Mouse (Mus musculus) MEL (cell line): ENCODE measurements around the gene Cfap43. TPM values are rescaled to one million over a fixed set of nuclear protein-coding genes. Genes with fewer than 3 reads are reported as not detected.

Source experiments
- DNase-seq: peaks from one replicate; pipeline ENCODE4 v3.0.0; 2011; ENCODE audit warnings: low read depth, low spot score
- H3K27ac ChIP-seq: 2 replicates; pipeline ENCODE4 v1.5.1; 2012; ENCODE audit warnings: low read depth, mild to moderate bottlenecking, control low read depth, low read length, moderate library complexity; ENCODE audit not compliant: control insufficient read depth
- H3K27me3 ChIP-seq, 2 experiments: fragments of 150-350 bp in 1 of 2; sonication (generic) in 1 of 2; 2 replicates each; pipeline ENCODE4 v1.6.1; 2012; ENCODE audit warnings: low read length in 2 of 2, mild to moderate bottlenecking in 2 of 2, improper control_type of control experiment in 1 of 2, moderate library complexity in 1 of 2; ENCODE audit not compliant: insufficient read depth in 2 of 2, control insufficient read depth in 1 of 2
- H3K36me3 ChIP-seq, 2 experiments: 2 replicates each; pipeline ENCODE4 v1.6.1; 2012 to 2014; ENCODE audit warnings: low read length in 2 of 2, improper control_type of control experiment in 1 of 2, inconsistent platforms in 1 of 2, mild to moderate bottlenecking in 1 of 2; ENCODE audit not compliant: insufficient read depth in 2 of 2, control insufficient read depth in 1 of 2
- H3K4me1 ChIP-seq, 2 experiments: fragments of 150-350 bp in 1 of 2; sonication (generic) in 1 of 2; 2 replicates each; pipeline ENCODE4 v1.6.1; 2012; ENCODE audit warnings: low read length in 2 of 2, improper control_type of control experiment in 1 of 2, mild to moderate bottlenecking in 1 of 2; ENCODE audit not compliant: insufficient read depth in 2 of 2, control insufficient read depth in 1 of 2
- H3K4me3 ChIP-seq, 2 experiments: fragments of 150-350 bp in 1 of 2; sonication (generic) in 1 of 2; 2 replicates each; pipeline ENCODE4 v1.5.1; 2012; ENCODE audit warnings: low read depth in 2 of 2, low read length in 2 of 2, mild to moderate bottlenecking in 2 of 2, moderate library complexity in 2 of 2, control low read depth in 1 of 2, improper control_type of control experiment in 1 of 2; ENCODE audit not compliant: control insufficient read depth in 1 of 2, insufficient read depth in 1 of 2
- H3K79me2 ChIP-seq: 2 replicates; pipeline ENCODE4 v1.6.1; 2012; ENCODE audit warnings: mild to moderate bottlenecking, low read length, moderate library complexity; ENCODE audit not compliant: control insufficient read depth, poor library complexity, insufficient read depth
- H3K9ac ChIP-seq: 2 replicates; pipeline ENCODE4 v1.6.1; 2012; ENCODE audit warnings: low read depth, mild to moderate bottlenecking, control low read depth, low read length, moderate library complexity; ENCODE audit not compliant: control insufficient read depth, poor library complexity, severe bottlenecking
- H3K9me3 ChIP-seq: fragments of 150-350 bp; sonication (generic); replicated peaks from 2 replicates; pipeline ENCODE4 v1.6.1; 2012; ENCODE audit warnings: mild to moderate bottlenecking, low read length, improper control_type of control experiment, moderate library complexity; ENCODE audit not compliant: insufficient read depth
- CHD2 ChIP-seq: IDR thresholded peaks from 2 replicates; pipeline ENCODE4 v1.6.1; 2011; ENCODE audit warnings: low read length, improper control_type of control experiment
- HCFC1 ChIP-seq: IDR thresholded peaks from 2 replicates; pipeline ENCODE4 v1.6.1; 2012; ENCODE audit warnings: low read depth, mild to moderate bottlenecking, inconsistent platforms, low read length, improper control_type of control experiment, moderate library complexity
- JUND ChIP-seq: IDR thresholded peaks from 2 replicates; pipeline ENCODE4 v1.6.1; 2011; ENCODE audit warnings: low read depth, mild to moderate bottlenecking, improper control_type of control experiment, low read length
- KAT2A ChIP-seq: conservative IDR thresholded peaks from 2 replicates; pipeline ENCODE4 v1.6.1; 2012; ENCODE audit warnings: low read depth, low read length, improper control_type of control experiment, inconsistent platforms
- MAFK ChIP-seq: IDR thresholded peaks from 2 replicates; pipeline ENCODE4 v1.6.1; 2011; ENCODE audit warnings: low read depth, mild to moderate bottlenecking, low read length, improper control_type of control experiment, borderline replicate concordance
- MEF2A ChIP-seq: IDR thresholded peaks from 2 replicates; pipeline ENCODE4 v1.6.1; 2014; ENCODE audit warnings: low read depth, mild to moderate bottlenecking, inconsistent platforms, low read length, improper control_type of control experiment; ENCODE audit not compliant: poor library complexity, insufficient replicate concordance, severe bottlenecking; ENCODE audit errors: extremely low read depth
- MYB ChIP-seq: IDR thresholded peaks from 2 replicates; pipeline ENCODE4 v1.6.1; 2011; ENCODE audit warnings: mild to moderate bottlenecking, low read depth, low read length, improper control_type of control experiment
- NRF1 ChIP-seq: IDR thresholded peaks from 2 replicates; pipeline ENCODE4 v1.6.1; 2014; ENCODE audit warnings: low read depth, mild to moderate bottlenecking, inconsistent platforms, low read length, improper control_type of control experiment, moderate library complexity; ENCODE audit not compliant: poor library complexity, insufficient read depth, severe bottlenecking
- POLR2A ChIP-seq, 2 experiments: IDR thresholded peaks; 2 replicates each; pipeline ENCODE4 v1.6.1; 2011 to 2012; ENCODE audit warnings: low read length in 2 of 2, mild to moderate bottlenecking in 2 of 2, control low read depth in 1 of 2, improper control_type of control experiment in 1 of 2, low read depth in 1 of 2, moderate library complexity in 1 of 2; ENCODE audit not compliant: control insufficient read depth in 1 of 2, insufficient read depth in 1 of 2, poor library complexity in 1 of 2
- POLR2AphosphoS2 ChIP-seq: IDR thresholded peaks from 2 replicates; pipeline ENCODE4 v1.6.1; 2011; ENCODE audit warnings: low read length, improper control_type of control experiment
- POLR2AphosphoS5 ChIP-seq: IDR thresholded peaks from 2 replicates; pipeline ENCODE4 v1.6.1; 2012; ENCODE audit warnings: low read depth, borderline replicate concordance, mild to moderate bottlenecking, inconsistent platforms, low read length, moderate library complexity, mixed read lengths
- RAD21 ChIP-seq: IDR thresholded peaks from 2 replicates; pipeline ENCODE4 v1.6.1; 2011; ENCODE audit warnings: mild to moderate bottlenecking, low read depth, low read length, improper control_type of control experiment
- RCOR1 ChIP-seq: IDR thresholded peaks from 2 replicates; pipeline ENCODE4 v1.6.1; 2012; ENCODE audit warnings: low read depth, mild to moderate bottlenecking, inconsistent platforms, low read length, improper control_type of control experiment
- SIN3A ChIP-seq: IDR thresholded peaks from 2 replicates; pipeline ENCODE4 v1.6.1; 2012; ENCODE audit warnings: low read length, improper control_type of control experiment, inconsistent platforms
- TAL1 ChIP-seq: IDR thresholded peaks from 2 replicates; pipeline ENCODE4 v1.6.1; 2012; ENCODE audit warnings: mild to moderate bottlenecking, inconsistent platforms, low read length, moderate library complexity, mixed read lengths
- TCF12 ChIP-seq: IDR thresholded peaks from 2 replicates; pipeline ENCODE4 v1.6.1; 2014; ENCODE audit warnings: low read depth, mild to moderate bottlenecking, inconsistent platforms, low read length, improper control_type of control experiment, moderate library complexity
- USF1 ChIP-seq: IDR thresholded peaks from 2 replicates; pipeline ENCODE4 v1.6.1; 2014; ENCODE audit warnings: low read depth, mild to moderate bottlenecking, inconsistent platforms, low read length, improper control_type of control experiment, moderate library complexity
- USF2 ChIP-seq, 2 experiments: IDR thresholded peaks; 2 replicates each; pipeline ENCODE4 v1.6.1; 2011 to 2012; ENCODE audit warnings: improper control_type of control experiment in 2 of 2, low read length in 2 of 2, borderline replicate concordance in 1 of 2, inconsistent platforms in 1 of 2, low read depth in 1 of 2, mild to moderate bottlenecking in 1 of 2; ENCODE audit not compliant: insufficient read depth in 1 of 2
- ZMIZ1 ChIP-seq: IDR thresholded peaks from 2 replicates; pipeline ENCODE4 v1.6.1; 2012; ENCODE audit warnings: low read depth, mild to moderate bottlenecking, inconsistent platforms, low read length, improper control_type of control experiment, moderate library complexity
- ZNF384 ChIP-seq: IDR thresholded peaks from 2 replicates; pipeline ENCODE4 v1.6.1; 2012; ENCODE audit warnings: low read depth, mild to moderate bottlenecking, inconsistent platforms, low read length, improper control_type of control experiment
- polyA plus RNA-seq, 2 experiments: library from polyadenylated mRNA; stranded (reverse) in 1 of 2; unstranded in 1 of 2; fragments of >175 nt in 1 of 2; fragments of >200 nt in 1 of 2; gene quantifications; 2 replicates each; pipeline versions ENCODE4 v1.2.1 to v1.2.4; 2012; ENCODE audit warnings: low replicate concordance in 2 of 2, low read depth in 1 of 2; ENCODE audit not compliant: insufficient read length in 2 of 2, insufficient read depth in 1 of 2, missing spikeins in 1 of 2
- total RNA-seq: library from RNA; depleted of rRNA; stranded (reverse); fragments of 300-350 nt; gene quantifications from 2 replicates; pipeline ENCODE4 v1.2.3, GENCODE M21; 2012

The Cfap43 gene
- total and polyA plus RNA-seq, 3 experiments, result 0.10 to 0.12 TPM; not detected in 1

DNA sequence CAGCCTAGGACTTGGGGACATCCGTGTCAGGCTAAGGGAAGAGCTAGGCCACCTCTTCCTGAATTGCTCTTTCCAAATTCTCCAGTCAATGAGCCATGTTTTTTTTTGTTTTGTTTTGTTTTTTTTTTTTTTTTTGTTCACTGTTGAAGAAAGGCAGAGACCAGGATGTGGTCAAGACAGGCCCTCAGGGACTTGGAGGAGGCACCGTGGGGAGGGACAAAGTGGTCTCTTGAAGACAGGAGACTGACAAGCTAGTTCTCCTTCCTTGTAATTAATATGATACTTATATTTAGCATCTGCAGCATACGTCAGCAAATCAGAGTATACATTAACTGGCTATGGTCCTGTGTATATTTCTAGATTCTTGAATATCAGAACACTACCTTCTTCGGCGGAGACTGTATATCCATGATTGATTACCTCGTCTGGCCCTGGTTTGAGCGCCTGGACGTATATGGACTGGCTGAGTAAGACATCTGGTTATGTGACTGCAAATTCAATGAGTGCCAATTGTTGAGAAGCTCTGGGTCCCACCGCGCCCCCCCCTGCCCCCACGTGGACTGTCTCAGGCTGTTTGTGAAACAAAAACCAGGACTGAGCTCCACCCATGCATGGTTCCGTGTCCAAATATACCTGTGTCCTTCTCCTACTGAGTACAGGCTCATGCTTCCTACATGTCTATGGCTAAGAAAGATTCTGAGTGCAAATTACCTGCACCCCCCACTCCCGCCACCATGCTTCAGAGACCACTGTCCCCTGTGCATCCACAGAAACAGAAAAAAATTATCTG is 34.6 kb downstream of the Cfap43 start:
- Histone ChIP-seq H3K27ac (no peak overlapping the region), H3K4me1 (0 out of 4 replicates have a peak, but pooled peaks cover 0 to 3% of the 10 kb centered on the region in 2 experiments), H3K9ac (no peak overlapping the region), H3K79me2 (no peaks in the 10 kb centered on the region), H3K27me3 (peaks cover 0 to 2% of the 10 kb centered on the region in 2 experiments; a peak in 1 of 4 replicates), H3K4me3 (no peak overlapping the region), H3K36me3 (peaks cover 0 to 2% of the 10 kb centered on the region in 2 experiments; a peak in 1 of 4 replicates), H3K9me3 (no peaks in the 10 kb centered on the region)
- TF ChIP-seq TCF12 (no peak), ZNF384 (no peak), POLR2AphosphoS2 (no peak), RAD21 (no peak), CHD2 (no peak), POLR2AphosphoS5 (no peak), JUND (no peak), USF2 (IDR thresholded peaks at IDR 0.05; ENCODE audit: borderline replicate concordance in 1 of 2, insufficient read depth in 1 of 2, low read depth in 1 of 2, low read length in 2 of 2) (no peak), ZMIZ1 (no peak), MAFK (no peak), KAT2A (no peak), TAL1 (no peak)
- DNase-seq, result no peak

DNA sequence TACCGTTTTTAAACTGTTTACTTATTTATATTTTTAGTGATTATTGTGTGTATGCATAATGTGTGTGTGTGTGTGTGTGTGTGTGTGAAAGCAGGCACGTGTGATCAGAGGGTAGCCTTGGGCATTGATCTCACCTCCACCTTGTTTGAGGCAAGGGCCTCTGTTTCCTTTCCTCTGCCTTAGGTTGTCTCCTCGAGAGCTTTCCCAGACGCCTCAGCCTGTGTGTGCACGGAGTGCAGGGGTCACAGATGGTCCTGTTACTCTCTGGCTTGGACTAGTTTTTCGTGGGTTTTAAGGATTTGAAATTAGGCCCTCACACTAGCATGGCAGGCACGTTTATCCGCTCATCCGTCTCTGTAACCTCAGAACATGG is 36.2 kb downstream of the Cfap43 start:
- H3K36me3 ChIP-seq, result peaks cover 0 to 2% of the 10 kb centered on the region in 2 experiments; a peak in 1 of 4 replicates
- no peak for DNase-seq
- no peaks in the 10 kb centered on the region for H3K79me2 ChIP-seq
- H3K9ac ChIP-seq, result no peak overlapping the region
- H3K27ac ChIP-seq, result no peak overlapping the region
- TF ChIP-seq SIN3A, result no peak
- TF ChIP-seq RCOR1, result no peak
- no peak for TF ChIP-seq MAFK
- TF ChIP-seq CHD2, result no peak
- TF ChIP-seq USF1, result no peak
- TF ChIP-seq MYB, result no peak
- no peak for TF ChIP-seq POLR2A (IDR thresholded peaks at IDR 0.05; ENCODE audit: control insufficient read depth in 1 of 2, insufficient read depth in 1 of 2, low read depth in 1 of 2, low read length in 2 of 2, poor library complexity in 1 of 2)
- no peak for TF ChIP-seq NRF1
- no peak for TF ChIP-seq MEF2A
- no peak for TF ChIP-seq TCF12
- no peak for TF ChIP-seq HCFC1
- H3K27me3 ChIP-seq, result peaks cover 0 to 2% of the 10 kb centered on the region in 2 experiments; a peak in 1 of 4 replicates
- no peaks in the 10 kb centered on the region for H3K9me3 ChIP-seq
- 0 out of 4 replicates have a peak, but pooled peaks cover 0 to 3% of the 10 kb centered on the region in 2 experiments for H3K4me1 ChIP-seq
- no peak overlapping the region for H3K4me3 ChIP-seq
